Mouse (Mus musculus) neural tube, embryonic 14.5 days (tissue): ENCODE results near the gene Akap13. TPM values are rescaled to one million over a fixed set of nuclear protein-coding genes. Genes with fewer than 3 reads are reported as not detected.
"Not testable (repeated sequence)": the region's sequence is repeated elsewhere in the genome, so short reads cannot be mapped to it uniquely, and the experiment has no call there.

Experiments used
- ATAC-seq: fragments of 200-750 bp; cut with Nextera tagmentation; 2 replicates; pipeline ENCODE4 v1.8.0; 2017; ENCODE audit warnings: low read depth, mild to moderate bottlenecking, moderate TSS enrichment, moderate library complexity
- H3K27ac ChIP-seq: fragments of 300-500 bp; sonication (generic); 2 replicates; pipeline ENCODE4 v1.5.1; 2014; ENCODE audit warnings: low read depth, mild to moderate bottlenecking, control low read depth, low read length, moderate library complexity, mixed read lengths
- H3K27me3 ChIP-seq: fragments of 300-500 bp; sonication (generic); 2 replicates; pipeline ENCODE4 v1.6.1; 2014; ENCODE audit warnings: low read length; ENCODE audit not compliant: control insufficient read depth, insufficient read depth
- H3K36me3 ChIP-seq: fragments of 300-500 bp; sonication (generic); 2 replicates; pipeline ENCODE4 v1.6.1; 2014; ENCODE audit warnings: low read length, mixed read lengths; ENCODE audit not compliant: control insufficient read depth, insufficient read depth
- H3K4me1 ChIP-seq: fragments of 300-500 bp; sonication (generic); 2 replicates; pipeline ENCODE4 v1.6.1; 2014; ENCODE audit warnings: low read length; ENCODE audit not compliant: control insufficient read depth, insufficient read depth
- H3K4me2 ChIP-seq: fragments of 300-500 bp; sonication (generic); 2 replicates; pipeline ENCODE4 v1.6.1; 2014; ENCODE audit warnings: mild to moderate bottlenecking, low read depth, low read length, control low read depth
- H3K4me3 ChIP-seq: fragments of 300-500 bp; sonication (generic); 2 replicates; pipeline ENCODE4 v1.5.1; 2014; ENCODE audit warnings: low read depth, low read length, control low read depth, mixed read lengths
- H3K9ac ChIP-seq: fragments of 300-500 bp; sonication (generic); replicated peaks from 2 replicates; pipeline ENCODE4 v1.6.1; 2014; ENCODE audit warnings: low read depth, mild to moderate bottlenecking, control low read depth, low read length, mixed read lengths
- H3K9me3 ChIP-seq: fragments of 300-500 bp; sonication (generic); 2 replicates; pipeline ENCODE4 v1.6.1; 2016; ENCODE audit warnings: low read length; ENCODE audit not compliant: control insufficient read depth
- WGBS: fragments of 180-500 bp; shearing (Covaris S2); extraction: QIAGEN DNeasy Blood & Tissue Kit; methylation state at CpG from one replicate; pipeline ENCODE4 v1.1.7; 2014; 5-methylcytosine and 5-hydroxymethylcytosine counted together
- polyA plus RNA-seq: library from polyadenylated mRNA; unstranded; fragments of >200 nt; fragmentation: Nextera tagmentation; extraction: Ambion mirVana; gene quantifications from 2 replicates; pipeline ENCODE4 v1.2.1, GENCODE M21; 2014

Akap13 gene
- polyA plus RNA-seq, 1 experiment from 2014 or later = 19.8 TPM

GRCm38 (mm10) chr7:75774095-75775078, 319.1 kb downstream of the Akap13 start:
- 92% methylated on average over 18 of the region's 18 CpGs for WGBS
- not testable (repeated sequence) for H3K36me3 ChIP-seq, H3K9me3 ChIP-seq, ATAC-seq, H3K4me2 ChIP-seq, H3K9ac ChIP-seq, H3K4me1 ChIP-seq, H3K27me3 ChIP-seq, H3K4me3 ChIP-seq, H3K27ac ChIP-seq

DNA sequence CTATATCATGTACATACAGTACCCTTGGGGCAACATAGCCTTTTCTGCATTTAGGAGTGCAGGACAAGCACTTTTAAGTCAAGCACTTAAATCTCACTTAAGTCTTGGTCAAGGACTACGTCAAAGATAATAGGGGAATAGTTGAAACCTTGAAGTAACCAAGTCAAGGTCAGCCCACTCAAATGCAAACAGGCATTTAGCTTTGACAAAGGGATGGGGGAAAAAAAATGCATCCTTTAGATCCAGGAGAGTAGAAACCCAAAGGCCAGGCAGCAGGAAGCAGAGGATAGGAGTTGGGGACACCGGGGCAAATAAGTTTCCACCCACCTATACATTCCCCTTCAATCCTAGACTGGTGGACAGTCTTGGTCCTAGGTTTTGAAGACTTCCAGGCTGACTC, 322.7 kb downstream of the Akap13 start:
- no peak overlapping the region for H3K27ac ChIP-seq
- H3K9me3 ChIP-seq = no peaks in the 10 kb centered on the region
- ATAC-seq = no peak
- H3K36me3 ChIP-seq = no peaks in the 10 kb centered on the region
- no peak overlapping the region for H3K4me2 ChIP-seq
- H3K4me3 ChIP-seq = no peak overlapping the region
- no peak overlapping the region for H3K9ac ChIP-seq
- WGBS = 96% methylated on average over 2 of the region's 2 CpGs
- no peaks in the 10 kb centered on the region for H3K4me1 ChIP-seq
- no peaks in the 10 kb centered on the region for H3K27me3 ChIP-seq

DNA sequence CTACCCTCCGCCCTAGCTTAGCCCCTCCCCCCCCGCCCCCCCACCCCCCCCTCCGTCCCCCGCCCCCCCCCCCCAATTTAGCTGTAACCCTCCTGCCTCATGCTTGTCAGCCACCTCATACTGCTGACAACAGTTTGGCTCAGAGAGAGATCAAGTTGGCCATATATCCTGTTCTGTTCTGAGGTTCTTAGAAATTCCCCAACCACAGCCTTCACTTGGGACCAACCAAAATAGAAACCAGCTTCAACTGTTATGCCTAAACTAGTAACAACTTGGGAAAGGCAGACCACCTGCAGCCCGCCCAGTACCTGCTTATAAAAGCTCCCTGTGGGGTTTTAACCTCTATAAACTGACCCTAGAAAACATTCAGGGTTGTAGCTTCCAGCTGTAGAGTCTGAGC, 325.5 kb downstream of the Akap13 start:
- Histone ChIP-seq H3K4me2 (peak overlapping the region; percentile 59; the same call in 1 of the 2 replicates), H3K9ac (no peak overlapping the region), H3K4me1 (no peaks in the 10 kb centered on the region), H3K4me3 (no peak overlapping the region), H3K27ac (no peak overlapping the region), H3K36me3 (no peaks in the 10 kb centered on the region), H3K9me3 (no peaks in the 10 kb centered on the region), H3K27me3 (no peaks in the 10 kb centered on the region)
- WGBS = 38% methylated on average over 2 of the region's 5 CpGs
- ATAC-seq = no peak

DNA sequence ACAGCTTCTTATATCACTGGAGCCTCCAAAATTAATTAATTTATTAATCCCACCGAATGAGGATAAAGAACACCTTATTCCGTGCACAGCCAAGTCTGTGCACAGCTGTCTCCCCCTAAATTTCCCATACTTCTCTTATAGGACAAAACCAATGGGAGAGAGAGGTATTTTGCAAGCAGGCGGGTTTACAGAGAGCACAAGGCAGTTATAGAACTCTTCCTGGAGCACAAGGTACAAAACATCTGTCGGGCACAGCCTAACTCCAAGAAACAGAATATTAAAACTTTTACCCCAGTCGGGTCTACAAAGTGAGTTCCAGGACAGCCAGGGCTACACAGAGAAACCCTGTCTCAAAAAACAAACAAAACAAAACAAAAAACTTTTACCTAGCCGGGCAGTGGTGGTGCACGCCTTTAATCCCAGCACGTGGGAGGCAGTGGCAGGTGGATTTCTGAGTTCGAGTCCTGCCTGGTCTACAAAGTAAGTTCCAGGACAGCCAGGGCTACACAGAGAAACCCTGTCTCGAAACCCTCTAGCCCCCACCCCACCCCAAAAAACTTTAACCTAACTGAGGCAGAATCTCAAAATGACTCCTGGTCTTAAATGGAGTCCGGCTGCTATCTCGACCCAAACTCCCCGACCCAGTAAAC, 326.1 kb downstream of the Akap13 start:
- H3K4me1 ChIP-seq = no peaks in the 10 kb centered on the region
- no peaks in the 10 kb centered on the region for H3K9me3 ChIP-seq
- no peaks in the 10 kb centered on the region for H3K27me3 ChIP-seq
- H3K4me3 ChIP-seq = peak overlapping the region; percentile 39
- no peak overlapping the region for H3K9ac ChIP-seq
- H3K4me2 ChIP-seq = peak overlapping the region; percentile 59
- H3K36me3 ChIP-seq = no peaks in the 10 kb centered on the region
- 3% methylated on average over 13 of the region's 13 CpGs for WGBS
- no peak overlapping the region for H3K27ac ChIP-seq
- ATAC-seq = peak; percentile 22; the same call in 1 of the 2 replicates

DNA sequence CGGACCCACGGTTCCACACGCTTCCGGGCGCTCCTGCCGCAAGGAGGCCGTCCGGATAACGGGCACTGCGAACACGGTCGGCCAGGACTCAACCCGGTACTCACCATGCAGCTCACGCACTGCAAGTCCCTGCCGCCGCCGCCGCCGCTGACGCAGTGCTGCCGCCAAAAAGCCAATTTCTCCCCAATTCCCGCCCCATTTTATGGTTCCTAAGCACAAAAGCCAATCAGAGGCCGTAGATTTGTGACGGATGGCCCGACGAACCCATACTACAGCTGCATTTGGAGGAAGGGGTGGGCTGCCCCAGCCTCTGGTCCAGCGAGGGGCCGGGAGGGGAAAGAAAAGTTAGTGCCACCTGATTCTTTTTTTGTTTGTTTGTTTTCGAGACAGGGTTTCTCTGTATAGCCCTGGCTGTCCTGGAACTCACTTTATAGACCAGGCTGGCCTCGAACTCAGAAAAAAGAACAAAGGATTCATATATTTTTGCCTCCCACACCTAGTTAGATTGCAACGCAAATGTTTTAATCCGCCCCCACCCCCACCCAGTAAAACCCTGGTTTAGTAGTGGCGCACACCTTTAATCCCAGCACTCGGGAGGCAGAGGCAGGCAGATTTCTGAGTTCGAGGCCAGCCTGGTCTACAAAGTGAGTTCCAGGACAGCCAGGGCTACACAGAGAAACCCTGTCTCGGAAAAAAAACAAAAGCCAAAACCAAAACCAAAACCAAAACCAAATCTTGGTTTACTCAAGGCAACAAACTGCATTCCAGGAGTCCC, 326.8 kb downstream of the Akap13 start:
- no peak overlapping the region for H3K27ac ChIP-seq
- 12% methylated on average over 36 of the region's 36 CpGs for WGBS

DNA sequence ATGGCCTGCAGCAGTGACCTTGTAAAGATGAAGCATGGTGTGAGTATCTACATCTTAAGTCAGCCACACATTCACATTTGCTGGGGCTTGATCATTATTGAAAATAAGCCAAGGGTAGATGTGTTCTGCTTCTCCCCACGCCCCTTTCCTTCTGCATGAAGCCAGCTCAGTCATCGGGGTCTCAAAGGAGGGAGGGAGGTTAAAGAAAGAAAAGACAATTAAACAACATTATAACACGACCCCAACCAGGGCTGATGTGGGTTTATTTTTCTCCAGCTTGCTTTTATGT, 327.3 kb downstream of the Akap13 start:
- H3K9me3 ChIP-seq = no peaks in the 10 kb centered on the region
- no peaks in the 10 kb centered on the region for H3K36me3 ChIP-seq
- H3K27me3 ChIP-seq = no peaks in the 10 kb centered on the region
- H3K4me2 ChIP-seq = no peak overlapping the region
- H3K9ac ChIP-seq = no peak overlapping the region
- no peak for ATAC-seq
- no peaks in the 10 kb centered on the region for H3K4me1 ChIP-seq
- no peak overlapping the region for H3K4me3 ChIP-seq
- H3K27ac ChIP-seq = no peak overlapping the region
- 89% methylated on average over 3 of the region's 3 CpGs for WGBS

More for the DNA sequence above, 326.8 kb downstream of the Akap13 start:
- peak overlapping the region; percentile 59 for H3K4me2 ChIP-seq
- ATAC-seq = peak; percentile 95
- no peaks in the 10 kb centered on the region for H3K36me3 ChIP-seq
- H3K4me1 ChIP-seq = no peaks in the 10 kb centered on the region
- no peaks in the 10 kb centered on the region for H3K9me3 ChIP-seq
- no peak overlapping the region for H3K9ac ChIP-seq
- no peaks in the 10 kb centered on the region for H3K27me3 ChIP-seq
- peak overlapping the region; percentile 39 for H3K4me3 ChIP-seq

DNA sequence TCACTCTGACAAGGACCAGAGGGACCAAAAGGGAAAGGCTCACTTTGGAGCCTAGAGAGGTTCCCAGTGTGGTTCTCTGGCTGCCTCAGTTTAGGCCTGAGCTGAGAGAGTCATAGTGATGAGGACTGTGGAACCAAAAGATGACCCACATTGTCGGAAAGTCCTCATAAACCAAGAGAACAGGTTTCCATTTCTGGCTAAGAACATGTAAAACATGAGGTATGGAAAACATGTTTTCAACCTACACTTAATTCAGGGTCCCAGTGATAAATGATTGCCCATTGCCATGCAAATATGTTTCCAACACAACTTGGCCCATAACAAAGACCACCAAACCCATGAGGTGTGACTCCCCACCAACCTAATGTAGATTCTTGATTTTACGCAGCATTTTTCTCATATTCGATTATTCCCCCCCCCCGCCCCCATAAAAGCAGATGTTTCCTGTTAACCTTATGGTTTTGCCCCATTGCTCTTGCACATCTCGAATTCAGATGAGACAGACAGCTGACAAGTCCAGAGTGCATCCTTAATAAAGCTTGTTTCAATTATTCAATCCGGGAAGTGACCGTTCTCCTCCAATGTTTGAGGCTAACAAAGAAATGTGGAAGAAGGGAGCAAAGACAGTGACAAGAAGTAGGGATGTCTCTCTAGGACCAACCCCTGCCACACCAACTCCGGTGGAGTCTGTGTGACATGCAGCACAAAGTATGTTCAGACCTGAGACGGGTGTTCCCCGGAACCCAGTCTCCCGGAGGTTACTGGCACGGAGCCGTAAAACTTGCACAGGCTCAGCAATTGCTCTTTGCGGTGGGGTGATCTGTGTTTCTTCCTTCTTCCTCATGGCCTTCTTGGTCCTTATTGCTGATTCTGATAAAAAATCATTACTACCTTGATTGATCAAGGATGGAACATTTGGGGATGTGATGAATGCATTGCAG, 330.3 kb downstream of the Akap13 start:
- Histone ChIP-seq H3K9me3 (no peaks in the 10 kb centered on the region), H3K36me3 (no peaks in the 10 kb centered on the region), H3K27ac (no peak overlapping the region), H3K4me3 (no peak overlapping the region), H3K9ac (no peak overlapping the region), H3K27me3 (no peaks in the 10 kb centered on the region), H3K4me2 (no peak overlapping the region), H3K4me1 (no peaks in the 10 kb centered on the region)
- ATAC-seq = no peak
- 82% methylated on average over 14 of the region's 14 CpGs for WGBS

- ATAC-seq = no peak
- H3K27me3 ChIP-seq = no peaks in the 10 kb centered on the region
- H3K4me3 ChIP-seq = no peak overlapping the region
- no peak overlapping the region for H3K27ac ChIP-seq
- H3K9me3 ChIP-seq = no peaks in the 10 kb centered on the region
- H3K4me2 ChIP-seq = no peak overlapping the region
- WGBS = 0% methylated on average over 1 of the region's 2 CpGs
- no peaks in the 10 kb centered on the region for H3K36me3 ChIP-seq
- H3K9ac ChIP-seq = no peak overlapping the region
- no peaks in the 10 kb centered on the region for H3K4me1 ChIP-seq
Observed at GRCm38 (mm10) chr7:75786812-75787211, 331.5 kb downstream of the Akap13 start.
